Mouse (Mus musculus) limb, embryonic 14.5 days (tissue): ENCODE data around the gene Nhsl1. TPM values are rescaled to one million over a fixed set of nuclear protein-coding genes. Genes with fewer than 3 reads are reported as not detected.
A peak's percentile ranks its signal among the peaks of the same experiment; 100 is the strongest.

Experiments
- ATAC-seq: fragments of 200-750 bp; cut with Nextera tagmentation; 2 replicates; pipeline ENCODE4 v1.8.0; 2017; ENCODE audit warnings: low read depth, moderate number of reproducible peaks, moderate TSS enrichment; ENCODE audit not compliant: low FRiP score
- DNase-seq: peaks from one replicate; pipeline ENCODE4 v3.0.0-alpha.2; 2015; ENCODE audit warnings: low spot score
- H3K27ac ChIP-seq: fragments of 300-500 bp; sonication (generic); replicated peaks from 2 replicates; pipeline ENCODE4 v1.5.1; 2014; ENCODE audit warnings: low read depth, mild to moderate bottlenecking, low read length, moderate library complexity, mixed read lengths
- H3K27me3 ChIP-seq: fragments of 300-500 bp; sonication (generic); 2 replicates; pipeline ENCODE4 v1.6.1; 2014; ENCODE audit warnings: low read length, mixed read lengths; ENCODE audit not compliant: control insufficient read depth, insufficient read depth
- H3K36me3 ChIP-seq: fragments of 300-500 bp; sonication (generic); 2 replicates; pipeline ENCODE4 v1.6.1; 2014; ENCODE audit warnings: mild to moderate bottlenecking, low read length, moderate library complexity, mixed read lengths; ENCODE audit not compliant: control insufficient read depth, insufficient read depth
- H3K4me1 ChIP-seq: fragments of 300-500 bp; sonication (generic); 2 replicates; pipeline ENCODE4 v1.6.1; 2014; ENCODE audit warnings: antibody characterized with exemption, low read length, mixed read lengths; ENCODE audit not compliant: control insufficient read depth, insufficient read depth
- H3K4me2 ChIP-seq: fragments of 300-500 bp; sonication (generic); replicated peaks from 2 replicates; pipeline ENCODE4 v1.6.1; 2014; ENCODE audit warnings: low read depth, mild to moderate bottlenecking, low read length, moderate library complexity; ENCODE audit not compliant: severe bottlenecking
- H3K4me3 ChIP-seq: fragments of 300-500 bp; sonication (generic); replicated peaks from 2 replicates; pipeline ENCODE4 v1.5.1; 2014; ENCODE audit warnings: low read length
- H3K9ac ChIP-seq: fragments of 300-500 bp; sonication (generic); 2 replicates; pipeline ENCODE4 v1.6.1; 2014; ENCODE audit warnings: mild to moderate bottlenecking, low read depth, low read length, moderate library complexity; ENCODE audit not compliant: severe bottlenecking
- H3K9me3 ChIP-seq: fragments of 300-500 bp; sonication (generic); 2 replicates; pipeline ENCODE4 v1.6.1; 2016; ENCODE audit warnings: low read length; ENCODE audit not compliant: control insufficient read depth
- POLR2A ChIP-seq: fragments of 200-500 bp; IDR thresholded peaks from 2 replicates; pipeline ENCODE4 v1.8.0; 2012; ENCODE audit warnings: inconsistent platforms, mild to moderate bottlenecking, moderate library complexity, borderline replicate concordance; ENCODE audit not compliant: insufficient read depth, insufficient read length; ENCODE audit errors: extremely low read depth
- WGBS: fragments of 180-500 bp; shearing (Covaris S2); extraction: QIAGEN DNeasy Blood & Tissue Kit; methylation state at CpG from one replicate; pipeline ENCODE4 v1.1.7; 2014; 5-methylcytosine and 5-hydroxymethylcytosine counted together
- polyA plus RNA-seq, 2 experiments: library from polyadenylated mRNA; depleted of rRNA in 1 of 2; stranded (reverse) in 1 of 2; unstranded in 1 of 2; fragments of >200 nt; fragmentation: Nextera tagmentation in 1 of 2; extraction: Ambion mirVana in 1 of 2; gene quantifications; 2 replicates each; pipeline versions ENCODE4 v1.2.1 to v1.2.3; 2012 to 2014

Nhsl1 gene
- polyA plus RNA-seq, 2 experiments: 14.5 to 16.6 TPM

DNA sequence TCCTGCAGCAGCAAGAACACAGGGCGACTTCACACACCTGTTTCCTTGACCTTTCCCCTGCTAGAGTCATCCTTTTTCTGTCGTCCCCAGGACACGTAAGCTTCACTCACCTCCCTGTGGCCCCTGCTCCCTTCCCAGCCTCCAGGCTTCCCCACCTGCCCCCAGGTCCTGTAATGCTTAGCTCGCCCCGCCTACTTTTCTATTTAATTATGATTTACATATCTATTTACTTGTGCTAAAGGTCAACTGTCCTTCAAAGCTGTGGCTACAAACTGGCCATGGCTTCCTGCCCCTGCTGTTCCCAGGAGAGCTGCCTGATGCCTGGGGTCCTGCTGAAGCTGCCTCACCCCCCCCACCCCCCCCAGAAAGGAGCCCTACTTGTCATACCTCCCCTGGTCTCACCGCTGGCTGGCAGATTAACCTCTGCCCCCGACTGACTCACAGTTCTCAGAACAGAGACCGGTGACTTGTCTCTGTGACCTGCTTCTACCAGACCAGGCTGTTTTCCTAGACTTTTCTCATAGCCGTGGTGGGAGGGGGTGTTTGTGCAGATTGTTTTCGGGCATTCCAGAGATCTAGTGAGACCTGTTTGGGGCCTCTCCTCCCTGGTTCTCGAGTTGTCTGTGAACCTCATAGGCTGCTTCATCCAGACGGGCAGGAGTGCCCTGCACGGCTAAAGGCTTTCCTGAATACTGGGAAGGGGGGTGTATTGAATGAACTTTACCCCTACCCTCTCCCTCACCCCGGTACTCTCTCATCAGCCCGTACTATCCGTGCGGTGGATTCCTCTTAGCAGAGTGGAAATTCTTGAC lies 51.9 kb downstream of the Nhsl1 start:
- H3K27me3 ChIP-seq: no peaks in the 10 kb centered on the region
- no peaks in the 10 kb centered on the region for H3K36me3 ChIP-seq
- no peaks in the 10 kb centered on the region for H3K9me3 ChIP-seq
- 24% methylated on average over 17 of the region's 17 CpGs for WGBS
- no peak overlapping the region for H3K4me2 ChIP-seq
- peak; percentile 19 for DNase-seq
- H3K27ac ChIP-seq: no peak overlapping the region
- ATAC-seq: no peak; the same call in 1 of the 2 replicates
- TF ChIP-seq POLR2A: no peak
- no peak overlapping the region for H3K9ac ChIP-seq
- no peak overlapping the region for H3K4me3 ChIP-seq
- H3K4me1 ChIP-seq: 0 out of 2 replicates have a peak, but pooled peaks cover 3% of the 10 kb centered on the region

DNA sequence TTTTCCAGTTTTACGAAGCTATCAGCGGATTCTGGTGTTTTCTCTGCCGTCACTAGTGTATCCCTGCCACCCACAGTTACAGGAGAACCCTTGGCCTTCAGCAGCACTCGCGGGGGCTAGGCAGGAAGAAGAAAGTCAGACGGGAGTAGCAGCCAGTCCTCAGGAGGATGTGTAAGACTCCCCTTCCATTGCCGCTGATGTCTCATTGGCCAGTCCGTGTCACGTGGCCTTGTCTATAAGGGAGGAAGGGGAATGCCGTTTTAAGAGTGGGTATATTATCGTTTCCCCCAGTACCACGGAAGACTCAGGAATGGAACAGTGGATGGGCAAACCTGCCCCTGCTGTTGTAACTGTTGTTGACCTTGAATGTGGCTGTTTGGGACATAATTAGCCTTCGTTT lies 53.1 kb downstream of the Nhsl1 start:
- whole genome bisulfite sequencing: 50% methylated on average over 13 of the region's 13 CpGs
- TF ChIP-seq POLR2A: no peak

DNA sequence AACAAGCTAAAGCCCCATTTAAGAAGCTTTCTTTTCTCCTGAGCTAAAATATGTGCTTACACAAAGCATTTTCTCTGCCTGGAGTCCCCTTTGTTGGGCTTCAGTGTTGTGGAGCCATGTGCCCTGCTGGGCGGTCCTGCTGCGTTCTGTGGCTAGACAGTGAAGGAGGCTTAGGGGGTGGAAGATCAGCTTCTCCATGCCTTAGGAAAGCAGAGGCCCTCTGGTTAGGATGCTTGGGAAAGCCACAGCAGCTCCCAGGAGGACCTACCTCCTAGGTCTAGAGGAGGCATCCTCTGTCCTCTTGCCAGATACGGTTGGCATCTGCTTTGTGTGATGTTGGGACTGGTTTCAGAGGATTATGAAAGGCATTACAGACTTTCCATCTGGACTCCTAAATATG lies 56.5 kb downstream of the Nhsl1 start:
- H3K36me3 ChIP-seq: no peaks in the 10 kb centered on the region
- WGBS: 72% methylated on average over 3 of the region's 3 CpGs
- no peak overlapping the region for H3K9ac ChIP-seq
- ATAC-seq (no peak), DNase-seq (no peak)
- no peak overlapping the region for H3K4me3 ChIP-seq
- TF ChIP-seq POLR2A: no peak
- H3K4me1 ChIP-seq: 0 out of 2 replicates have a peak, but pooled peaks cover 3% of the 10 kb centered on the region
- H3K9me3 ChIP-seq: no peaks in the 10 kb centered on the region
- H3K4me2 ChIP-seq: no peak overlapping the region
- H3K27ac ChIP-seq: no peak overlapping the region
- no peaks in the 10 kb centered on the region for H3K27me3 ChIP-seq

More for the DNA sequence above, 53.1 kb downstream of the Nhsl1 start:
- Histone ChIP-seq H3K4me2 (no peak overlapping the region), H3K4me1 (0 out of 2 replicates have a peak, but pooled peaks cover 3% of the 10 kb centered on the region), H3K27me3 (no peaks in the 10 kb centered on the region), H3K27ac (no peak overlapping the region), H3K9ac (no peak overlapping the region), H3K9me3 (no peaks in the 10 kb centered on the region), H3K4me3 (no peak overlapping the region), H3K36me3 (no peaks in the 10 kb centered on the region)
- DNase-seq: no peak
- ATAC-seq: no peak

DNA sequence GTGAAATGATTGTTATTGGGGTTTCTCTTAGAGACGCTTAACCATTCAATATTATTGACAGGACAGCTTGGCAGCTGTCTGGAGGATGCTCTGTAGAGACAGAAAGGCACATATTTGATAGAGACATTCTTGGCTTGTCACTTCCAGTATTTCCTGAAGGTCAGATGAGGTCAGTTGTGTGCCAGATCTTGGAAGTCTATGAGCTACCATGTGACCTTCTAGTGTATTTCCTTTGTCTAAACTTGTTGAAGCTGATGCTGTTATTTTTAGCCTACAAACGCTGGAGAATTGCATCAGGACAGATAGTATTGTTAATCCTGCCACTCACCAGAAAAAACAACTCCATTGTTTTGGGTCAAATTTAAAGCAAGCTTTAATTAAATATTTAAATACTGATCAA lies 66.0 kb downstream of the Nhsl1 start:
- 69% methylated on average over 2 of the region's 2 CpGs for WGBS
- Histone ChIP-seq H3K4me1 (peaks cover 13% of the 10 kb centered on the region), H3K4me3 (no peak overlapping the region), H3K27ac (no peak overlapping the region), H3K9me3 (no peaks in the 10 kb centered on the region), H3K27me3 (no peaks in the 10 kb centered on the region), H3K4me2 (no peak overlapping the region), H3K9ac (no peak overlapping the region), H3K36me3 (no peaks in the 10 kb centered on the region)
- ATAC-seq: no peak
- TF ChIP-seq POLR2A: no peak
- DNase-seq: no peak

DNA sequence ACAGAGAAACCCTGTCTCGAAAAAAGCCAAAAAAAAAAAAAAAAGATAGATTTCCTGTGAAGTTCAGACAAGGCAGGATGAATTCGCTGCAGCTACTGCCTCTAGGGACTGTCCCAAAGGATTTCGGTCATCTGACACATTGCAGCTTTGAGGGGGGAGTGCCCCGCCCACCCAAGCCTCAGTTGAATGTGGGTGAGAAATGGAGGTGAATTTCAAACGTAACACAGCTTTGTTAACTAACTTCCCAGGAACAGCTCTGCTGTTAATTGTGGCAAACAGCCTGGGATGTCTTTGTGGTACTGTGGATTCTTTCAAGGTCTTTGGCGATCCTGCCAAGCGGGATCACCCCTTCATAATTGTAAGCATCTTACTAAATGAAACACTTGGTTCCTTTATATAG lies 67.4 kb downstream of the Nhsl1 start:
- H3K27me3 ChIP-seq: no peaks in the 10 kb centered on the region
- peaks cover 17% of the 10 kb centered on the region for H3K4me1 ChIP-seq
- no peaks in the 10 kb centered on the region for H3K9me3 ChIP-seq
- H3K4me3 ChIP-seq: no peak overlapping the region
- no peak for ATAC-seq
- no peak overlapping the region for H3K27ac ChIP-seq
- no peak overlapping the region for H3K9ac ChIP-seq
- WGBS: 39% methylated on average over 7 of the region's 7 CpGs
- no peak overlapping the region for H3K4me2 ChIP-seq
- no peaks in the 10 kb centered on the region for H3K36me3 ChIP-seq
- no peak for TF ChIP-seq POLR2A
- DNase-seq: no peak
